Mouse (Mus musculus) C2C12 (cell line): ENCODE results near the gene Map7.

Experiments
- CEBPB ChIP-seq: IDR thresholded peaks from one replicate; pipeline ENCODE4 v1.6.1; 2011; ENCODE audit warnings: low read depth, mild to moderate bottlenecking, control low read depth, moderate library complexity
- CTCF ChIP-seq: IDR thresholded peaks from one replicate; pipeline ENCODE4 v1.5.1; 2011; ENCODE audit not compliant: control insufficient read depth, insufficient read depth, insufficient read length
- FOSL1 ChIP-seq: IDR thresholded peaks from one replicate; pipeline ENCODE4 v1.8.0; 2011; ENCODE audit warnings: mild to moderate bottlenecking, low read length; ENCODE audit not compliant: poor library complexity, insufficient read depth, severe bottlenecking
- MAX ChIP-seq: IDR thresholded peaks from one replicate; pipeline ENCODE4 v1.6.1; 2011; ENCODE audit warnings: mild to moderate bottlenecking, control low read depth
- MYOD1 ChIP-seq: IDR thresholded peaks from one replicate; pipeline ENCODE4 v1.6.1; 2011; ENCODE audit warnings: low read depth; ENCODE audit not compliant: control insufficient read depth, insufficient read length
- MYOG ChIP-seq: IDR thresholded peaks from one replicate; pipeline ENCODE4 v1.6.1; 2011; ENCODE audit not compliant: control insufficient read depth, insufficient read length; ENCODE audit errors: extremely low read depth
- USF1 ChIP-seq: IDR thresholded peaks from one replicate; pipeline ENCODE4 v1.6.1; 2011; ENCODE audit warnings: low read depth, mild to moderate bottlenecking, control low read depth, moderate library complexity

- no peak for TF ChIP-seq CTCF
- TF ChIP-seq USF1, result no peak
- no peak for TF ChIP-seq MAX
- TF ChIP-seq FOSL1, result no peak
- no peak for TF ChIP-seq MYOG
- TF ChIP-seq MYOD1, result no peak
- TF ChIP-seq CEBPB, result no peak
Measured at GRCm38 (mm10) chr10:20149835-20150355, 1.6 kb downstream of the Map7 start.
